Mouse (Mus musculus) MEL (cell line): Measurements from ENCODE around the gene Krt79. TPM values are rescaled to one million over a fixed set of nuclear protein-coding genes. Genes with fewer than 3 reads are reported as not detected.

Source experiments
- DNase-seq: peaks from one replicate; pipeline ENCODE4 v3.0.0; 2011; ENCODE audit warnings: low read depth, low spot score
- H3K27ac ChIP-seq: 2 replicates; pipeline ENCODE4 v1.5.1; 2012; ENCODE audit warnings: low read depth, mild to moderate bottlenecking, control low read depth, low read length, moderate library complexity; ENCODE audit not compliant: control insufficient read depth
- H3K27me3 ChIP-seq, 2 experiments: fragments of 150-350 bp in 1 of 2; sonication (generic) in 1 of 2; 2 replicates each; pipeline ENCODE4 v1.6.1; 2012; ENCODE audit warnings: low read length in 2 of 2, mild to moderate bottlenecking in 2 of 2, improper control_type of control experiment in 1 of 2, moderate library complexity in 1 of 2; ENCODE audit not compliant: insufficient read depth in 2 of 2, control insufficient read depth in 1 of 2
- H3K36me3 ChIP-seq, 2 experiments: 2 replicates each; pipeline ENCODE4 v1.6.1; 2012 to 2014; ENCODE audit warnings: low read length in 2 of 2, improper control_type of control experiment in 1 of 2, inconsistent platforms in 1 of 2, mild to moderate bottlenecking in 1 of 2; ENCODE audit not compliant: insufficient read depth in 2 of 2, control insufficient read depth in 1 of 2
- H3K4me1 ChIP-seq, 2 experiments: fragments of 150-350 bp in 1 of 2; sonication (generic) in 1 of 2; 2 replicates each; pipeline ENCODE4 v1.6.1; 2012; ENCODE audit warnings: low read length in 2 of 2, improper control_type of control experiment in 1 of 2, mild to moderate bottlenecking in 1 of 2; ENCODE audit not compliant: insufficient read depth in 2 of 2, control insufficient read depth in 1 of 2
- H3K4me3 ChIP-seq, 2 experiments: fragments of 150-350 bp in 1 of 2; sonication (generic) in 1 of 2; 2 replicates each; pipeline ENCODE4 v1.5.1; 2012; ENCODE audit warnings: low read depth in 2 of 2, low read length in 2 of 2, mild to moderate bottlenecking in 2 of 2, moderate library complexity in 2 of 2, control low read depth in 1 of 2, improper control_type of control experiment in 1 of 2; ENCODE audit not compliant: control insufficient read depth in 1 of 2, insufficient read depth in 1 of 2
- H3K79me2 ChIP-seq: 2 replicates; pipeline ENCODE4 v1.6.1; 2012; ENCODE audit warnings: mild to moderate bottlenecking, low read length, moderate library complexity; ENCODE audit not compliant: control insufficient read depth, poor library complexity, insufficient read depth
- H3K9ac ChIP-seq: 2 replicates; pipeline ENCODE4 v1.6.1; 2012; ENCODE audit warnings: low read depth, mild to moderate bottlenecking, control low read depth, low read length, moderate library complexity; ENCODE audit not compliant: control insufficient read depth, poor library complexity, severe bottlenecking
- H3K9me3 ChIP-seq: fragments of 150-350 bp; sonication (generic); replicated peaks from 2 replicates; pipeline ENCODE4 v1.6.1; 2012; ENCODE audit warnings: mild to moderate bottlenecking, low read length, improper control_type of control experiment, moderate library complexity; ENCODE audit not compliant: insufficient read depth
- CHD1 ChIP-seq: IDR thresholded peaks from 2 replicates; pipeline ENCODE4 v1.6.1; 2012; ENCODE audit warnings: low read depth, mild to moderate bottlenecking, inconsistent platforms, low read length, improper control_type of control experiment
- CHD2 ChIP-seq: IDR thresholded peaks from 2 replicates; pipeline ENCODE4 v1.6.1; 2011; ENCODE audit warnings: low read length, improper control_type of control experiment
- CTCF ChIP-seq, 3 experiments: IDR thresholded peaks in 2 of 3; conservative IDR thresholded peaks in 1 of 3; 2 replicates each; pipeline ENCODE4 v1.5.1; 2011 to 2012; ENCODE audit warnings: low read length in 3 of 3, low read depth in 2 of 3, mild to moderate bottlenecking in 2 of 3, improper control_type of control experiment in 1 of 3, inconsistent platforms in 1 of 3, mixed read lengths in 1 of 3, moderate library complexity in 1 of 3; ENCODE audit not compliant: control insufficient read depth in 1 of 3, insufficient read depth in 1 of 3, poor library complexity in 1 of 3, severe bottlenecking in 1 of 3
- E2F4 ChIP-seq: IDR thresholded peaks from 2 replicates; pipeline ENCODE4 v1.6.1; 2011; ENCODE audit warnings: low read depth, low read length, improper control_type of control experiment, borderline replicate concordance
- ELF1 ChIP-seq: IDR thresholded peaks from 2 replicates; pipeline ENCODE4 v1.6.1; 2014; ENCODE audit warnings: low read depth, mild to moderate bottlenecking, inconsistent platforms, low read length, improper control_type of control experiment, moderate library complexity
- EP300 ChIP-seq, 2 experiments: IDR thresholded peaks; 2 replicates each; pipeline ENCODE4 v1.6.1; 2011; ENCODE audit warnings: improper control_type of control experiment in 2 of 2, low read length in 2 of 2, low read depth in 1 of 2, mild to moderate bottlenecking in 1 of 2
- GABPA ChIP-seq: IDR thresholded peaks from 2 replicates; pipeline ENCODE4 v1.6.1; 2012; ENCODE audit warnings: low read depth, mild to moderate bottlenecking, inconsistent platforms, low read length, improper control_type of control experiment, moderate library complexity
- HCFC1 ChIP-seq: IDR thresholded peaks from 2 replicates; pipeline ENCODE4 v1.6.1; 2012; ENCODE audit warnings: low read depth, mild to moderate bottlenecking, inconsistent platforms, low read length, improper control_type of control experiment, moderate library complexity
- JUND ChIP-seq: IDR thresholded peaks from 2 replicates; pipeline ENCODE4 v1.6.1; 2011; ENCODE audit warnings: low read depth, mild to moderate bottlenecking, improper control_type of control experiment, low read length
- KAT2A ChIP-seq: conservative IDR thresholded peaks from 2 replicates; pipeline ENCODE4 v1.6.1; 2012; ENCODE audit warnings: low read depth, low read length, improper control_type of control experiment, inconsistent platforms
- MAFK ChIP-seq: IDR thresholded peaks from 2 replicates; pipeline ENCODE4 v1.6.1; 2011; ENCODE audit warnings: low read depth, mild to moderate bottlenecking, low read length, improper control_type of control experiment, borderline replicate concordance
- MAX ChIP-seq: IDR thresholded peaks from 2 replicates; pipeline ENCODE4 v1.6.1; 2011; ENCODE audit warnings: low read length, improper control_type of control experiment
- MAZ ChIP-seq: IDR thresholded peaks from 2 replicates; pipeline ENCODE4 v1.6.1; 2012; ENCODE audit warnings: low read depth, mild to moderate bottlenecking, inconsistent platforms, low read length, improper control_type of control experiment
- MEF2A ChIP-seq: IDR thresholded peaks from 2 replicates; pipeline ENCODE4 v1.6.1; 2014; ENCODE audit warnings: low read depth, mild to moderate bottlenecking, inconsistent platforms, low read length, improper control_type of control experiment; ENCODE audit not compliant: poor library complexity, insufficient replicate concordance, severe bottlenecking; ENCODE audit errors: extremely low read depth
- MXI1 ChIP-seq: IDR thresholded peaks from 2 replicates; pipeline ENCODE4 v1.6.1; 2011; ENCODE audit warnings: mild to moderate bottlenecking, low read depth, low read length, improper control_type of control experiment
- MYC ChIP-seq: IDR thresholded peaks from 2 replicates; pipeline ENCODE4 v1.6.1; 2011; ENCODE audit warnings: low read depth, mild to moderate bottlenecking, low read length, improper control_type of control experiment, moderate library complexity
- NELFE ChIP-seq: IDR thresholded peaks from 2 replicates; pipeline ENCODE4 v1.6.1; 2011; ENCODE audit warnings: low read depth, low read length, improper control_type of control experiment
- NRF1 ChIP-seq: IDR thresholded peaks from 2 replicates; pipeline ENCODE4 v1.6.1; 2014; ENCODE audit warnings: low read depth, mild to moderate bottlenecking, inconsistent platforms, low read length, improper control_type of control experiment, moderate library complexity; ENCODE audit not compliant: poor library complexity, insufficient read depth, severe bottlenecking
- POLR2A ChIP-seq, 2 experiments: IDR thresholded peaks; 2 replicates each; pipeline ENCODE4 v1.6.1; 2011 to 2012; ENCODE audit warnings: low read length in 2 of 2, mild to moderate bottlenecking in 2 of 2, control low read depth in 1 of 2, improper control_type of control experiment in 1 of 2, low read depth in 1 of 2, moderate library complexity in 1 of 2; ENCODE audit not compliant: control insufficient read depth in 1 of 2, insufficient read depth in 1 of 2, poor library complexity in 1 of 2
- POLR2AphosphoS2 ChIP-seq: IDR thresholded peaks from 2 replicates; pipeline ENCODE4 v1.6.1; 2011; ENCODE audit warnings: low read length, improper control_type of control experiment
- POLR2AphosphoS5 ChIP-seq: IDR thresholded peaks from 2 replicates; pipeline ENCODE4 v1.6.1; 2012; ENCODE audit warnings: low read depth, borderline replicate concordance, mild to moderate bottlenecking, inconsistent platforms, low read length, moderate library complexity, mixed read lengths
- RAD21 ChIP-seq: IDR thresholded peaks from 2 replicates; pipeline ENCODE4 v1.6.1; 2011; ENCODE audit warnings: mild to moderate bottlenecking, low read depth, low read length, improper control_type of control experiment
- RCOR1 ChIP-seq: IDR thresholded peaks from 2 replicates; pipeline ENCODE4 v1.6.1; 2012; ENCODE audit warnings: low read depth, mild to moderate bottlenecking, inconsistent platforms, low read length, improper control_type of control experiment
- SIN3A ChIP-seq: IDR thresholded peaks from 2 replicates; pipeline ENCODE4 v1.6.1; 2012; ENCODE audit warnings: low read length, improper control_type of control experiment, inconsistent platforms
- SMC3 ChIP-seq: IDR thresholded peaks from 2 replicates; pipeline ENCODE4 v1.6.1; 2011; ENCODE audit warnings: low read depth, low read length, improper control_type of control experiment
- TAL1 ChIP-seq: IDR thresholded peaks from 2 replicates; pipeline ENCODE4 v1.6.1; 2012; ENCODE audit warnings: mild to moderate bottlenecking, inconsistent platforms, low read length, moderate library complexity, mixed read lengths
- TBP ChIP-seq: IDR thresholded peaks from 2 replicates; pipeline ENCODE4 v1.8.0; 2011; ENCODE audit warnings: low read depth, low read length, improper control_type of control experiment
- TCF12 ChIP-seq: IDR thresholded peaks from 2 replicates; pipeline ENCODE4 v1.6.1; 2014; ENCODE audit warnings: low read depth, mild to moderate bottlenecking, inconsistent platforms, low read length, improper control_type of control experiment, moderate library complexity
- UBTF ChIP-seq: IDR thresholded peaks from 2 replicates; pipeline ENCODE4 v1.6.1; 2012; ENCODE audit warnings: low read depth, mild to moderate bottlenecking, inconsistent platforms, low read length, improper control_type of control experiment, moderate library complexity, borderline replicate concordance; ENCODE audit not compliant: insufficient read depth
- USF1 ChIP-seq: IDR thresholded peaks from 2 replicates; pipeline ENCODE4 v1.6.1; 2014; ENCODE audit warnings: low read depth, mild to moderate bottlenecking, inconsistent platforms, low read length, improper control_type of control experiment, moderate library complexity
- USF2 ChIP-seq, 2 experiments: IDR thresholded peaks; 2 replicates each; pipeline ENCODE4 v1.6.1; 2011 to 2012; ENCODE audit warnings: improper control_type of control experiment in 2 of 2, low read length in 2 of 2, borderline replicate concordance in 1 of 2, inconsistent platforms in 1 of 2, low read depth in 1 of 2, mild to moderate bottlenecking in 1 of 2; ENCODE audit not compliant: insufficient read depth in 1 of 2
- ZC3H11A ChIP-seq: IDR thresholded peaks from 2 replicates; pipeline ENCODE4 v1.6.1; 2012; ENCODE audit warnings: low read depth, mild to moderate bottlenecking, inconsistent platforms, low read length, improper control_type of control experiment
- ZKSCAN1 ChIP-seq: IDR thresholded peaks from 2 replicates; pipeline ENCODE4 v1.6.1; 2012; ENCODE audit warnings: low read depth, mild to moderate bottlenecking, inconsistent platforms, low read length, improper control_type of control experiment, moderate library complexity
- ZMIZ1 ChIP-seq: IDR thresholded peaks from 2 replicates; pipeline ENCODE4 v1.6.1; 2012; ENCODE audit warnings: low read depth, mild to moderate bottlenecking, inconsistent platforms, low read length, improper control_type of control experiment, moderate library complexity
- ZNF384 ChIP-seq: IDR thresholded peaks from 2 replicates; pipeline ENCODE4 v1.6.1; 2012; ENCODE audit warnings: low read depth, mild to moderate bottlenecking, inconsistent platforms, low read length, improper control_type of control experiment
- polyA plus RNA-seq, 2 experiments: library from polyadenylated mRNA; stranded (reverse) in 1 of 2; unstranded in 1 of 2; fragments of >175 nt in 1 of 2; fragments of >200 nt in 1 of 2; gene quantifications; 2 replicates each; pipeline versions ENCODE4 v1.2.1 to v1.2.4; 2012; ENCODE audit warnings: low replicate concordance in 2 of 2, low read depth in 1 of 2; ENCODE audit not compliant: insufficient read length in 2 of 2, insufficient read depth in 1 of 2, missing spikeins in 1 of 2
- total RNA-seq: library from RNA; depleted of rRNA; stranded (reverse); fragments of 300-350 nt; gene quantifications from 2 replicates; pipeline ENCODE4 v1.2.3, GENCODE M21; 2012

Gene Krt79
- total and polyA plus RNA-seq, 3 experiments, result not detected

DNA sequence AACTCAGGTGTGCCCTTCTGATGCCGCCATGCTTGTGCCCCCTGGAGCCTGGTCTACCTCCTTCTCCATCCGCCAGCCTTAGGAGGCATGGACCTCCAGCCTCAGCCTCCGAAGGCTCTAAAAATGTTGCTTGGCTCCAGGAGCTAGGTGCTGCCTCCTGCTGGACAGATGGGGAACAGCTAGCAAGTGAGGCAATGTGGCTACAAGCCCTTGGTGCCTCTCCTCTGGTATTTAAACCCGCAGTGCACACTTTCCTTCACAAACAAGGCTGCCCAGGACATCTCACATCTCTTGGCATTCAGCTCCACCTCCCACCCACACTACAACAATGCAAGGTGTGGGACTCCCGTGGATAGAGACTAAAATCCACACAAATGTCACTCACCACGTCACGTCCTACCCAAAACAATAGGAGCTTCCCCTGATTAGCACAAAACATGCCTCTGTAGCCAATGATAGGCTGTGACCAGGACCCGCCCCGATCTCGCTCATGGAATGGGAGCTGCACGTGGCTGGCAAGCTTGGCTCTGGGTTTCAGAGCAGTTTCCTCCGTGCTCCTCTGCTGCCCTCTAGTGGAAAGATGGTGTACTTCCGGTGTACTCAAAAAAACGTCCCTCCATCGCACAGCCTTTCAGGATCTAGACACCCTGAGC is 44.0 kb upstream of the Krt79 start:
- Histone ChIP-seq H3K9ac (peak overlapping the region; percentile 60), H3K4me1 (peaks cover 4 to 23% of the 10 kb centered on the region in 2 experiments; a peak in 3 of 4 replicates), H3K27me3 (no peaks in the 10 kb centered on the region), H3K27ac (peak overlapping the region; percentile 59), H3K4me3 (peak overlapping the region; percentile 45 to 52), H3K79me2 (no peaks in the 10 kb centered on the region), H3K9me3 (no peaks in the 10 kb centered on the region), H3K36me3 (peaks cover 0 to 2% of the 10 kb centered on the region in 2 experiments; a peak in 2 of 4 replicates)
- peak; percentile 100 for DNase-seq
- TF ChIP-seq RAD21 (peak; percentile 98), USF1 (peak; percentile 83), KAT2A (peak; percentile 44; the same call in 1 of the 2 replicates), ZNF384 (peak; percentile 80), HCFC1 (peak; percentile 75), CTCF (IDR thresholded peaks at IDR 0.05 in 2 of 3, conservative IDR thresholded peaks at IDR 0.05 in 1 of 3; ENCODE audit: control insufficient read depth in 1 of 3, insufficient read depth in 1 of 3, low read depth in 2 of 3, low read length in 3 of 3, poor library complexity in 1 of 3, severe bottlenecking in 1 of 3) (peak; percentile 97 to 98 (median 98)), NRF1 (no peak), TCF12 (peak; percentile 50), GABPA (peak; percentile 65; the same call in 1 of the 2 replicates), MYC (peak; percentile 100), MEF2A (0 out of 2 replicates have a peak, but pooled peaks have one; percentile 44), TAL1 (no peak), ZMIZ1 (peak; percentile 70), RCOR1 (peak; percentile 57; the same call in 1 of the 2 replicates), EP300 (IDR thresholded peaks at IDR 0.05; ENCODE audit: low read depth in 1 of 2, low read length in 2 of 2) (peak; percentile 26 to 51; a peak in 2 of 4 replicates), SMC3 (peak; percentile 98), CHD2 (no peak; the same call in 1 of the 2 replicates), SIN3A (peak; percentile 98), MAZ (peak; percentile 83), ZKSCAN1 (no peak), MAFK (0 out of 2 replicates have a peak, but pooled peaks have one; percentile 42), ELF1 (peak; percentile 88), MAX (peak; percentile 99), UBTF (no peak), POLR2A (IDR thresholded peaks at IDR 0.05; ENCODE audit: control insufficient read depth in 1 of 2, insufficient read depth in 1 of 2, low read depth in 1 of 2, low read length in 2 of 2, poor library complexity in 1 of 2) (0 out of 4 replicates have a peak, but pooled peaks of 1 of the 2 experiments have one; percentile 45), E2F4 (peak; percentile 71; the same call in 1 of the 2 replicates), TBP (0 out of 2 replicates have a peak, but pooled peaks have one; percentile 4), ZC3H11A (peak; percentile 81), NELFE (peak; percentile 68), CHD1 (0 out of 2 replicates have a peak, but pooled peaks have one; percentile 58), MXI1 (peak; percentile 99), POLR2AphosphoS5 (no peak), USF2 (IDR thresholded peaks at IDR 0.05; ENCODE audit: borderline replicate concordance in 1 of 2, insufficient read depth in 1 of 2, low read depth in 1 of 2, low read length in 2 of 2) (no peak), POLR2AphosphoS2 (no peak; the same call in 1 of the 2 replicates), JUND (peak; percentile 71; the same call in 1 of the 2 replicates)
